Mouse (Mus musculus) gonadal fat pad, adult 2 months (tissue): Measurements from ENCODE around the gene Fem1a. TPM values are rescaled to one million over a fixed set of nuclear protein-coding genes. Genes with fewer than 3 reads are reported as not detected.
A peak's percentile ranks its signal among the peaks of the same experiment; 100 is the strongest.
"Not testable (repeated sequence)": the region's sequence is repeated elsewhere in the genome, so short reads cannot be mapped to it uniquely, and the experiment has no call there.

Source experiments
- DNase-seq: peaks from one replicate; pipeline ENCODE4 v3.0.0-alpha.2; 2012; ENCODE audit warnings: low read depth
- polyA plus RNA-seq: library from polyadenylated mRNA; depleted of rRNA; stranded (reverse); fragments of >200 nt; gene quantifications from 2 replicates; pipeline ENCODE4 v1.2.3, GENCODE M21; 2012

Fem1a gene
- polyA plus RNA-seq, 1 experiment = 27.7 TPM

DNA sequence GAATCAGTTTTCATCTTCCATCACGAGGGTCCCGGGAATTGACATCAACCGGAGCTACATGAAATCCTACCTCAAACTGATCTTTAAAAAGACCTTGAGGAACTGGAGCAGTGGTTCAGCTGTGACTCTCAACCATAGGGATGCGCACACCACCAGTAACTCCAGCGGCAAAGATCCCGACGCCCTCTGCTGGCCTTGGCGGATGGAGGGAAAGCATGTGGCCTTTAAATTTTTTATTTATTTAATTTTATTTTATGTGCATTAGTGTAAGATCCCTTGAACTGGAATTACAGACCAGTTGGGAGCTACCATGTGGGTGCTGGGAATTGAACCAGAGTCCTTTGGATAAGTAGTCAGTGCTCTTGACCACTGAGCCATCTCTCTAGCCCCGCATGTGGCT is 1.2 kb upstream of the Fem1a start:
- no peak for DNase-seq

DNA sequence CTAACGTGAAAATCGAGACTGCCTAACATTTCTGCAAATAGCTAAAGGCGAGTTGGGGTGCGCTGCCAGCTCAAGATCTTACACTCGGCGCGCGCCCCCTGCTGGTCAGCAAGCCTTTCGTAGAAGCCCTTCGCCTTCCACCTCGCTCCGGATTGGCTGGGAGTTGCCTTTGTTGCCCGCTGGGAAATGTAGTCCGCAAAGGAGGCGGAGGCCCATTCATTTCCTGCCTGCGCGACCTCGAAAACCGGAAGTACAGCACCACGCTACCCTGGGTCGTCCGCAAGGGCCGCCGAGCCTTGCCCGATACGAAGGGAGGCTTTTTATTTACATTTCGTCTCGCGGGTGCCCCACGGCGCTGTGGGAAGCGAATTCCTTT is 759 bp upstream of the Fem1a start:
- peak; percentile 77 for DNase-seq

DNA sequence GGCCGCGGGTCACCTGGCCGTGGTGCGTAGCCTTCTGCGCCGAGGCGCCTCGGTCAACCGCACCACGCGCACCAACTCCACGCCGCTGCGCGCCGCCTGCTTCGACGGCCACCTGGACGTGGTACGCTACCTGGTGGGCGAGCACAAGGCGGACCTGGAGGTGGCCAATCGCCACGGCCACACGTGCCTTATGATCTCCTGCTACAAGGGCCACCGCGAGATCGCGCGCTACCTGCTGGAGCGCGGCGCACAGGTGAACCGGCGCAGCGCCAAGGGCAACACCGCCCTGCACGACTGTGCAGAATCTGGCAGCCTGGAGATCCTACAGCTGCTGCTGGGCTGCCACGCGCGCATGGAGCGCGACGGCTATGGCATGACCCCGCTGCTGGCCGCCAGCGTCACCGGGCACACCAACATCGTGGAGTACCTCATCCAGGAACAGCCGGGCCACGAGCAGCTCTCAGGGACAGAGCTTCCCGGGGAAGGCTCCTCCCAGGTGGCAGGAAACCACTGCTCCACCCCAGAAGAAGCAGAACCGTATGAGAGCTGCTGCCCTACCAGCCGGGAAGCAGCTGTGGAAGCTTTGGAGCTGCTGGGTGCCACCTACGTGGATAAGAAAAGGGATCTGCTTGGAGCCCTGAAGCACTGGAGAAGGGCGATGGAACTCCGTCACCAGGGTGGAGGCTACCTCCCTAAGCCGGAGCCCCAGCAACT is 728 bp downstream of the Fem1a start:
- no peak for DNase-seq

DNA sequence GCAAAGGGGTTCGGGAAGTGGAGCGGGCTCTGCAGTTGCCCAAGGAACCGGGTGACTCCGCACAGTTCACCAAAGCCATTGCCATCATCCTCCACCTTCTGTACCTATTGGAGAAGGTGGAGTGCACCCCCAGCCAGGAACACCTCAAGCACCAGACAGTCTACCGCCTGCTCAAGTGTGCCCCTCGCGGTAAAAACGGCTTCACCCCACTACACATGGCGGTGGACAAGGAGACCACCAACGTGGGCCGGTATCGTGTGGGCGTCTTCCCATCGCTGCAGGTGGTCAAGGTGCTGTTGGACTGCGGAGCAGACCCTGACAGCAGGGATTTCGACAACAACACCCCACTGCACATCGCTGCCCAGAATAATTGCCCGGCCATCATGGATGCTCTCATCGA is 1.7 kb downstream of the Fem1a start:
- not testable (repeated sequence) for DNase-seq

DNA sequence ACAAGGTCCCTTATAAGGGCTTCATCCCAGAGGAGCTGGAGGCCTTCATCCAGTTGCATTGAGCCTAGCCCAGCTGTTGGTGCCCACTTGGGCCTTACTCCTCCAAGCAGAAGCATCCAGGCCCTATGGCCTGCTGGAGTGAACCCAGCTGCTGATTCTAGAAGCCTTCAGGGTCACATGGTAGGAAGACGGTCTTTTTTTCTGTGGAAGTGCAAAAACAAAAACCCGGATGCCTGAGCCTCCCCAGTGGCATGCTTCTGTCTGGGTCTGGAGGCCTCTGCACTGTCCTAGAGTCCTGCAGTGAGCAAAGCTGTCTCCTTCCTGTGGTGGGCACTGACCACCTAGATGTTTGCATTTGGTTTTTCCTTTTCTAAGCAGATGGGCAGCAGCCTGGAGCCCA is 2.2 kb downstream of the Fem1a start:
- not testable (repeated sequence) for DNase-seq

DNA sequence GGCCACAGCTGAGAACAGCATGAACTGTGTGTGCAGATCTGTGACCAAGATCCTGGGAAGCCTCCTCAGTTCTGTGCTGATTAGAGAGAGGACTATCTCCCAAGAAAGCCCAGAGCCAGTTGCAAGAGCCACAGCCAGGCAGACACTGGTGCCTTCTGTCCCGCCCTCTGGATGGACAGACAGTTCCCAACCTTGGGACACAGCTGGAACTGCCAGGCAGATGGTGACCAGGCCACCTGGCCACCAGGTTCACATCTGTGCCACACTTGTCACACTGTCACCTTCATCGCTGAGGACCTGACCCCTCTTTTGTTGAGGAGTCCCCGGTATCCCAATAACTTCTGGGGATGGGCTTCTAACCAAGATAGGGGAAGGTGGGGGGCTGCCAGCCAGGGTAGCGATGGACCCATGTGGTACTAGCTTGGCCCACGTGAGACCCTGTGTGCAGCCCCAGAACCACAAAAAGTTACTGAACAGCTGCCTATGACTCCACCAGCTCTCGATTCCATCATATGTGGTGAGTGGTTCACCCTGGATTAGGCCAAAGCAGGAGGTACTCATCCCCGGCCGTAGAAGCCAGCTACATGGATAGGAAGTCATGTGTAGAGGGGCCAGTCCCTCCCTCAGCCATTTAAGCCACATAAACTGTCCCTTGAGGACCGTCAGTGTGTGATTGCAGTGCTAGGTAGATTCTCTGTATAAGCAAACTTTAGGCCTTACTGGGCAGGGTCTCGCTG is 2.9 kb downstream of the Fem1a start:
- DNase-seq = no peak

DNA sequence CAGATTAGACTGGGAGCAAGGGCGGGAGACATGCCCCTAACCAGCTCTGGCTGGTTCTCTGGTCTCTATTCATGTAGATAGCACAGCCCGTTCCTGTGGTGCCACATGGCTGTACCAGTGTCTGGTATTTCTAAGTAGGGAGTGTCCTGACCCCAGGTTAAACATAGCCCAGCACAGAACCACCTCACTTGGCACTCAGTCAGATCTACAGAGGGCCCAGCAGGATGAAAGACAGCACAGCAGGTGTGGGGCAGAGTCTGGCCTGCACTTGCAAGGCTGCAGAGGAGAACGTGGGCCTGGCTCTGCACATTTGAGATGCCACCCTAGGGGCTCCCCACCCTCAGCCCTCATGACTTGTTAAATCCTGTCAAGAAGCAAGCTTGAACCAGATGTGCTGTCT is 4.6 kb downstream of the Fem1a start:
- no peak for DNase-seq

DNA sequence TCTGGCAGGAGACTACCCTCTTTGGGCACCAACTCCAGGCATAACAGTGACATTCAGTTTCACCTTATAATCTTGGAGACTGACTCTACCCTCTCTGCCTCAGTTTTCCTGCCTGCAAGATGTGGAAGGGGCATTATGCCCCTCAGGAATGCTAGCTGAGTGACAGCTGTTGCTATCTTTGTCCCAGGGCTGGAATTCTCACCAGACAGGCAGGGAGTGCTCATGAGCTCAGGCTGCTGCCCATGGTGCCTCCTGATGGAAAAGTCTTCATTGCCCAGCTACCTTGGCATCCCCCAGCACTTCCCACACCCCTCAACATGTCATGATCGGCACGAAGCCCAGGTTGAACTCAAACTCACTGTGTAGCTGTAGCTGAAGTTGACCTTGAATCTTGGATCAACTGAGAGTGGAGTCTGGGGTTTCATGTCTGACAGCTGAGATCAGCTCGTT is 6.1 kb downstream of the Fem1a start:
- DNase-seq = no peak

DNA sequence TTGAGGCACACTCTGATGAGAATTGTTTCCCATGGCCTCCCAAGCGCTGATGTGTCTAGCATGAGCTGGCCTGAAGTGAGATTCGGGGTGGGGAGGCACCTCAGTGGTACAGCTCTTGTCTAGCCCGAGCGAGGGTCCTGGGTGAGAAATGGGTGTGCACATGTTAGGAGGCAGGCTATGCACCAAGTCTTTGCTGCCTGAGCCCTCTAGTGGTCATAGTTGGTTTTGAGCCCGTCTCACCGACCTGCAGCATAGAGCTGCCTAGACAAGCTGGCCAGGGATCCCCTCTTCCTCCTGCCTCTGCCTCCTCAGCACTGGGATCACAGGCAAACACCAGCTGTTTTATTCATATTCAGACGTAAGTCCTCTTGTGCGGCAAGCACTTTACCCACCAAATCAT is 7.4 kb downstream of the Fem1a start:
- no peak for DNase-seq

DNA sequence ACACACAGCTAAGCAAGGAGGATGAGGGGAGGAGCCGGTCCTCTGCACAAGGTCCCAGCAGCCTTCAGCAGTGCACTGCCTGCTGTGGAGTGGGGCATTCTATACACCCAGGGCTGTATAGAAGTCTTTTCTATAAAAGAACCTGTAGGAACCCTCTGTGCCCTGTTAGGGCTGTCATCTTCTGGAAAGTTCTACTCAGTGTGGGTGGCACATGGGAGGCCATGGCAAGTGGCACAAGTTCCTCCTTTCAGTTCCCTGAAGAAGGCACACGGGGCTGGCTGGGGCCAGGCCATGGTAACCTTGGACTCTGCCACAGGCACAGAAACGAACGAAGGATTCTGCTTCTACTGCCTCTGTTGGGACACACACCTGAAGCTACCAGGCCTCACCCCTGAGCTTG is 8.4 kb downstream of the Fem1a start:
- DNase-seq = no peak

DNA sequence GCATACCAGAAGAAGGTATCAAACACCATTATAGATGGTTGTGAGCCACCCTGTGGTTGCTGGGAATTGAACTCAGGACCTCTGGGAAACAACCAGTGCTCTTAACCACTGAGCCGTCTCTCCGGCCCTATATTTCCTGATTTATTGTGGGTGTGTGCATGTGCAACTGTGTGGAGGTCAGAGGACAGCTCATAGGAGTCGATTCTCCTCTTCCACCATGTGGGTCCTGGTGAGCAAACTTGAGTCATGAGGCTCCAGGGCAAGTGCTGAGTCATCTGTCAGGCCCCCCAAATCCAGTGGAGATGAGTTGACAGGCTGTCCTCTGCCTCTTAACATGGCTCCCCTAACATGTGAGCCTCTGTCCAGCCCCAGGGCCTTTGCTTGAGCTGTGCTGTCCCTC is 9.3 kb downstream of the Fem1a start:
- no peak for DNase-seq

DNA sequence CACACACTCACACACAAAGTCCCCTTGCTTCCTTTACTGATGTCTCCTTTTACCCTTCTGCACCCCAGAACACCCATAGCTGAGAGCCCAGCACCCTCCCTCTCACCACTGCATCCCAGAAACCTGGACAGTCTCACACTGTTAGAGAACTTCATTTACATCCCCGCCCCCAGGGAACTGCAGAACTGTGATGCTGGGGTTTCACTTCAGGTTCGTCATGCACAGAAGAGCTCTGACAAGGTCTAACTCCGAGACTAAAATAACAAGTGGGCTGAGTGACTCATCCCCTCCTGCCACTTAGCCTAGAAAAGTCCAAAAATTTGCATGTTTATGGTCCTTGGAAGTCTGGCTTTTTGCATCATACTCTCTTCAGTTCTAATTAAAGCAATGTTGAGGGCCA is 9.7 kb downstream of the Fem1a start:
- no peak for DNase-seq

DNA sequence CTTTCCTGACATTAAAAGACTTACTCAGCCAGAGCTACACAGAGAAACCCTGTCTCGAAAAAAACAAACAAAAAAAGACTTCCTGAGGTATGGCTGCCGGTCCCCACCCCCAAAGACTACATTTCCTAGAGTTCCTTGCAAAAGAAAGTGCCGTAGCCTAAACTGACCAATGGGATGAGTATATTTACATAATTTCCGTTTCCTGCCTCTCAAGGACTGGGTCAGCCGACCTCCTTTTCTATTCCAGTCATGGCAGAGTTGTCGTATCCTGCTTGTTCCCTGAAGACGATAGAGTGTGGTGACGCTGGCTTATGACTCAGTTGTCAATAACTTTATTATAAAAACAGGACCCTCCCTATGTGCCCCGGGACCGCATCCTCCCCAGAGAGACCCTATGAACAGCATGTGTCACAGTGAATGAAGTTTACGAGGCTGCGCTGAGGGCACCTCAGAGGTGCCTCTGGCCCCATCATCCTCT is 12.6 kb downstream of the Fem1a start:
- DNase-seq = no peak

DNA sequence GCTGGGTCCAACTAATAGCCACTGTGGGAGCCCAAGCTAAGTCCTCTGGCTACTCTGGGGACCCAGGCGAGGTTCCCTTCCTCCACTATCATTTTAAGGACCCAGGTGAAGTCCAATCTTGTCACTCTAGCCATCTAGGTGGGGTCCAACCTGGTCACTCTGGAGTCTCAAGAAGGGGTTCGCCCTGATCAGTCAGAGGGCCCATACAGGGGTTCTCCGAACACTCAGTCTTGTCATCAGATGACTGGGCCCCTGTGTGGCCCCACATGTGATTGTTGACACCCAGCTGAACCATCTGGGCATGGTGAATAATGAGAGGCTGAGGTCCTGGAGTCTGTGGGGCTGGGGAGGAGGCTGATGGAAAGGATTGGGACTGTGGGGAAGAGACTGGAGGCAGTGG is 13.1 kb downstream of the Fem1a start:
- DNase-seq = no peak

DNA sequence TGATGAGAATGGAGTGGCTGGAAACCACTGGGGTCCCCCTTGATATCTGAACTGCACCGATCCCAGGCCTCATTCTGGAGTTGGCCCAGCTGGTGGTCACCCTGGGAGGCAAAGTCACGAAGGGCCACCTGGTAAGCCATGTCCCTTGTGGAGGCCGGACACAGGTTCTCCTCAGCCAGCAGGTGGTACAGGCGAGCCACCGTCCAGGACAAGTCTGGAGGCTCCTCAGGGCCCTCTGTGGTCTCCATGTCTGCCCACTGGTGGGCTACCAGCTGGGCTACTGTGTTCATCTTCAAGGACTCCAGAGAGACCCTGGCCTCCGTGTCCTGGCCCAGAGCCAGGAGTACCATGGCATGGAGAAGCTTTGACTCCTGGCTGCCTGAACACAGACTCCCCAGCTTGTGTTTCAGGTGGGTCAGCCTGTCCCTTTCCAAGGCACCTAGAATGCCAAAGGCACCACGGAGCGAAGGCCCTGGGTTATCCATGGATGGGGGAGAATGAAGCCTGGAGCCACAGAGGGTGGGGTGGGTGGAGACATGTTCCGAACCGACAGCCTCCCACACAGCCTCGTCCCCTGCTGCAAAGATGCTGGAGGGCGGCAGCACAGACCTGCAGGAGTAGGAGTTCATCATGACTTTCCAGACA is 15.1 kb downstream of the Fem1a start:
- no peak for DNase-seq

DNA sequence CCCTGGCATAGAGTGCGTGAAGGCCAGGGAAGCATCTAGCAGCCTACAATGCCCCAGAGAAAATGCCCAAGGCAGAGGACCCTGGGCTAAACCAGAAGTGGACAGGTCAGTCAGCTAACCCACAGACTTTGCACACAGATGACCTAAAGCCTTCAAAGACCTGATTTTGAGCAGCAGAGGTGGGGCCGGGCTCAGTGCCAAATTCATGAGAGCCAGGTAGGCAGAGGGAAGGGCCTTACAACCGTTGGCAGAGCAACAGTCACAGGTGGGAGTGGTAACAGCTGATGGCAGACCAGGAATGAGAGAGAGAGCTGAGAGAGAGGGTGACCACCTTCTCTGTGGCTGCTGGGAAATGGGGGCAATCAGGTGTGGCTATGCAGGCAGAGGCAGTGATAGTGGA is 16.0 kb downstream of the Fem1a start:
- DNase-seq = no peak

DNA sequence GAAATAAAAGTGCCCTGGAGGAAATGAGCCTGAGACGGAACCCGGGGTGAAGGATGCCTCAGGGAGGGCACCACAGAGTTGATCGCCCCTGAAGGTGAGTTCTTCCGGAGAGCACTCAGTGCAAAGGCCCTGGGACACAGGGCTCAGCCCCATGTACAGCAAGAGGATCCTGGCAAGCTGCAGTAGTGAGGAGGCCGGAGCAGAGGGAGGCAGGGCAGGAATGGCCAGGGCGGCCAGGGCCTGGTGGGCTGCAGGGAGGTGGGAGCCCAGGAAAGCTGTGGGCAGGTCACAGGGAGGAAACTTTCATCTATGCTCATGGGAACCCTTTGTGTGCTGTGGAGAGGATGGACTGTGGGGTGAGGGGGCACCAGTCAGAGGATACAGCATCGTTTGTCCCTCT is 16.9 kb downstream of the Fem1a start:
- no peak for DNase-seq

DNA sequence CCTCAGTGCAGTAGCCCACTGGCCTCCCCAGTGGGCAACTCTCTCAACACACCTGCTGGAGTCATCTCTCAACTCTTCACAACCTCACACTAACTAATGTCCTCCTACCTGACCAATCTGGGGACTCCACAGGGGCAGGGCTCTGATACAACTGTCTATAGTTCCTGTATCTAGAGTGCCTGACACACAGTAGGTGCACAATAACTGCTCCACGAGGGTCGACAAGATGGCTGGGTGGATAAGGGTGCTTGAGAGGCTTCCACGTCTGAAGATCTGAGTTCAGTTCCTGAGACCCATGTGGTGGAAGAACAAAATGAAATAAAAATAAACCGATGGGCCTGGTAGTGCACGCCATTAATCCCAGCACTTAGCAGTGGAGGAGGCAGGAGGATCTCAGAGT is 17.4 kb downstream of the Fem1a start:
- DNase-seq = no peak

DNA sequence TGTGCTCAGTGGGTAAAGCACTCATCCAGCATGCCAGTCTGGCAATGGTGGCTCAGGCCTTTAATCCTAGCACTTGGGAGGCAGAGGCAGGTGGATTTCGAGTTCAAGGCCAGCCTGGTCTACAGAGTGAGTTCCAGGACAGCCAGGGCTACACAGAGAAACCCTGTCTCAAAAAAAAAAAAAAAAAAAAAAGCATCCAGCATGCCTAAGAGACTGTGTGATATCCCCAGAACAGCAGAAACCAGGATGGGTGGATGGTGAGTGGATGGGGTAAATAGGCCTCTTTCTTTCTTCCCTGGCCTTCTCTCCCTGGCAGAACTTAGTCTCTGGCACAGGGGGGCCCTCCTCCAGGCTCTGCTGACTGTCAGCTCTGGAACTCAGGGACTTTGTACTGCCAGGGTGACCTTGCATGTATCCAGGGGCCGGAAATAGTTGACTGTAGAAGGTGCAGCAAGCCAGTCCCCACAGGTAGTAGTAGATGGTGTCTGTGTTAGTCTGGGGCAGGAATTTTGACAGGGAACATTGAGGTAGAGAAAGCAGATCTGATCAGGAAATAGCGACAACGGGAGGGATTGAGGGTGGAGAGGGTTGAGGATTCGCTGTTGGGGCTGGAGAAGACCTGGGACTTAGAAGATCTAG is 19.4 kb downstream of the Fem1a start:
- no peak for DNase-seq

DNA sequence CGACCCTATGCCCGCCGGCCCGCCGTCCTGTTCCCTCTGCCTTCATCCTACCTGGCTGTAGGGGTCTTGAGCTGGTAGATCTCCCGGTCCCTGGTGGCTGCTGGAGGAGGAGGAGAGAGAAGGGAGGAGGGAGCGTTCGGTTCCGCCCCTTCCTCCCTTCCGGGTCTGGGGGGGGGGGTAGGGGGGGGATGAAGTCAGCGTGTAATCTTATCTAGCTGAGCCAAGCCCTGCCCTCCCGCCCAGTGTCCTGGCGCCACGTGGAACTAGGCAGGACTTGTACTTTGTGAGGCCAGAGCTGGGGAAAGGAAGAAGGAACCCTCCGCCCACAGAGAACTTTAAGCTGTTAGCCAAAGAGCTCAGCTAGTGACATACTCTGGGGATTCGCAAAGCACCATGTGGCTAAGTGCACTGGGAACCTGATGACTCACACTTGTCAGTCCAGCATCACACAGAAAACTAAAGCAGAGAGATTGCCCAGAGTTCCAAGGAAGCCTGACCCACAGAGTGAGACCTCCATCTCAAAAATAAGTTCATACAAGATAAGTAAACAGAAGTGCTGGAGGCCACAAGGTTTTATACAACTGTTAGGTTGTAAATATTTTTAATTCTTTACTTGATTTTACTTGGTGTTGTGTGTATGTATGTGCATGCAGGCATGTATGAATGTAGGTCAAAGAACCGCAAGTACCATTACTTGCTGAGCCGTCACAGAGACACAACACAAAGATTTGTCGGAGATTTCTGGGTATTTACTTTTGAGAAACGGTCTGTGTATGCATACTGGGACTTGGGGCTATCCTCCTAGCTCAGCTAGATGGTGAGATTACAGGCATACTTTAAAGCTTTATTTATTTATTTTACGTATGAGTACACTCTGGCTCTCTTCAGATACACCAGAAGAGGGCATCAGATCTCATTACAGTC is 20.3 kb downstream of the Fem1a start, which contains the start of gene Ticam1:
Gene Ticam1, minus strand, starts transcription at position 144 of the 924 bp plus-strand sequence.
- peak; percentile 83 for DNase-seq

DNA sequence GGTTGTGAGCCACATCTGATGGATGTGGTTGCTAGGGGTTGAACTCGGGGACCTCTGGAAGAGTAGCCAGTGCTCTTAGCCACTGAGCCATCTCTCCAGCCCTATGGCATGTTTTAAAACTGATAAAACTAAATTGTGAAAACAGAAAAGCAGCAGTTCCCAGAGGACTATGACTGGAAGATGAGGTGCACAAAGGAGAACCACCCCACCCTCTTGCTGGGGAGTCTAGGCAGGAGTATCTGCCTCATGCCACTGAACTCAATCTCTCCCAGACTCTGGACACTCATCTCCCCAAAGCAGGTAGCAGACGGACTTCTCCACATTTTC is 20.9 kb downstream of the Fem1a start:
- no peak for DNase-seq
